Mouse (Mus musculus): ENCODE measurements at regions not wholly inside any gene's neighbourhood (a gene's known extent, or its start where the extent isn't known, plus 50 kb on each side); places are given as distances from the start of the nearest gene placed in this dataset.

- Histone ChIP-seq H3K27ac (ENCODE audit: insufficient read depth, low read depth, low read length, poor library complexity, severe bottlenecking) (no peak overlapping the region), H3K9ac (ENCODE audit: insufficient read depth, low read depth, low read length, poor library complexity, severe bottlenecking) (no peak overlapping the region), H3K9me3 (ENCODE audit: control insufficient read depth, insufficient read depth, low read depth, low read length) (no peaks in the 10 kb centered on the region), H3K36me3 (ENCODE audit: control insufficient read depth, insufficient read depth, low read length, poor library complexity, severe bottlenecking) (no peaks in the 10 kb centered on the region), H3K4me3 (ENCODE audit: insufficient read depth in 1 of 2, low read depth in 1 of 2, low read length in 2 of 2, poor library complexity in 1 of 2, severe bottlenecking in 1 of 2) (no peak overlapping the region), H3K4me1 (ENCODE audit: control insufficient read depth in 2 of 2, insufficient read depth in 2 of 2, low read length in 2 of 2, poor library complexity in 1 of 2) (no peaks in the 10 kb centered on the region)
- in situ Hi-C loops (cut with MboI; ENCODE audit: low sequenced_read_pairs in 2 of 2, unreplicated experiment in 2 of 2): no loop called here
- TF ChIP-seq HCFC1 (IDR thresholded peaks at IDR 0.05; ENCODE audit: borderline replicate concordance, insufficient read depth, low read length): no peak
- TF ChIP-seq CHD2 (IDR thresholded peaks at IDR 0.05; ENCODE audit: low read depth, low read length): no peak
- no peak for TF ChIP-seq ZNF384 (IDR thresholded peaks at IDR 0.05; ENCODE audit: low read depth, low read length)
- no peak for TF ChIP-seq MAFK (IDR thresholded peaks at IDR 0.05; ENCODE audit: insufficient read depth, low read depth, low read length)
- no peak for TF ChIP-seq ZC3H11A (IDR thresholded peaks at IDR 0.05; ENCODE audit: borderline replicate concordance, low read depth, low read length)
- DNase-seq (ENCODE audit: low read depth, low spot score): no peak
These were observed 315.2 kb downstream of the Fsip2 start for GRCm38 (mm10) chr2:83258613-83259012.

DNA sequence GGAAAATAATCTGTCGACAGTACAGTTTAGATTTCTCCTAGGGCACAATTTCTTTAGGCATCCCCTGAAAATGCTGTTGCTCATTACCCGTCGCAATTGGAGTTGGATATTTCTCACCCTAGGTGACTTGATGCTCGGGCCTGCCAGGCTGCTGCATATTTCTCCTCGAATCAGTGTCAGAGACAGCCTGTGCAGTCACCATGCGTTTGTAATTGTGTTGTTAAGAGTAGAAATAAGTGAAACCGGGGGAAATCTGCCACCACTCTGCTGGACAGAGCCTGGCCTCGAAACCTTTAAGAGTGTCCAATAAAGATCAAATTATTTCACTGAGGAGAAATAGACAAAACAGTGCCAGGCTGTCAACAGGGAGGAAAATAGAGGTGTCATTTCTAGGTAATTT, 340.7 kb upstream of the Zc3h15 start:
- Histone ChIP-seq H3K9ac (ENCODE audit: insufficient read depth, low read depth, low read length, poor library complexity, severe bottlenecking) (no peak overlapping the region), H3K4me1 (ENCODE audit: control insufficient read depth in 2 of 2, insufficient read depth in 2 of 2, low read length in 2 of 2, poor library complexity in 1 of 2) (no peaks in the 10 kb centered on the region), H3K36me3 (ENCODE audit: control insufficient read depth, insufficient read depth, low read length, poor library complexity, severe bottlenecking) (no peaks in the 10 kb centered on the region), H3K27ac (ENCODE audit: insufficient read depth, low read depth, low read length, poor library complexity, severe bottlenecking) (no peak overlapping the region), H3K9me3 (ENCODE audit: control insufficient read depth, insufficient read depth, low read depth, low read length) (no peaks in the 10 kb centered on the region), H3K4me3 (ENCODE audit: insufficient read depth in 1 of 2, low read depth in 1 of 2, low read length in 2 of 2, poor library complexity in 1 of 2, severe bottlenecking in 1 of 2) (no peak overlapping the region)
- in situ Hi-C loops (cut with MboI; ENCODE audit: low sequenced_read_pairs in 2 of 2, unreplicated experiment in 2 of 2): no loop called here
- TF ChIP-seq MAFK (IDR thresholded peaks at IDR 0.05; ENCODE audit: insufficient read depth, low read depth, low read length): no peak
- DNase-seq (ENCODE audit: low read depth, low spot score): no peak

- TF ChIP-seq ZNF384 (IDR thresholded peaks at IDR 0.05; ENCODE audit: low read depth, low read length) (no peak), CHD2 (IDR thresholded peaks at IDR 0.05; ENCODE audit: low read depth, low read length) (no peak), HCFC1 (IDR thresholded peaks at IDR 0.05; ENCODE audit: borderline replicate concordance, insufficient read depth, low read length) (no peak), MAFK (IDR thresholded peaks at IDR 0.05; ENCODE audit: insufficient read depth, low read depth, low read length) (no peak)
- DNase-seq (ENCODE audit: low read depth, low spot score): no peak
- no peak overlapping the region for H3K27ac ChIP-seq (ENCODE audit: insufficient read depth, low read depth, low read length, poor library complexity, severe bottlenecking)
- in situ Hi-C loops (cut with MboI; ENCODE audit: low sequenced_read_pairs in 2 of 2, unreplicated experiment in 2 of 2): loop anchor here in 1 of 2 experiments (10.0 kb wide), 1 partner anchor 317 kb away; no protein-coding TSS in a partner anchor
- H3K36me3 ChIP-seq (ENCODE audit: control insufficient read depth, insufficient read depth, low read length, poor library complexity, severe bottlenecking): no peaks in the 10 kb centered on the region
- no peaks in the 10 kb centered on the region for H3K9me3 ChIP-seq (ENCODE audit: control insufficient read depth, insufficient read depth, low read depth, low read length)
- H3K4me3 ChIP-seq (ENCODE audit: insufficient read depth in 1 of 2, low read depth in 1 of 2, low read length in 2 of 2, poor library complexity in 1 of 2, severe bottlenecking in 1 of 2): no peak overlapping the region
- H3K4me1 ChIP-seq (ENCODE audit: control insufficient read depth in 2 of 2, insufficient read depth in 2 of 2, low read length in 2 of 2, poor library complexity in 1 of 2): no peaks in the 10 kb centered on the region
- no peak overlapping the region for H3K9ac ChIP-seq (ENCODE audit: insufficient read depth, low read depth, low read length, poor library complexity, severe bottlenecking)
These were observed 312.0 kb upstream of the Zc3h15 start for GRCm38 (mm10) chr2:83332056-83332769.

DNA sequence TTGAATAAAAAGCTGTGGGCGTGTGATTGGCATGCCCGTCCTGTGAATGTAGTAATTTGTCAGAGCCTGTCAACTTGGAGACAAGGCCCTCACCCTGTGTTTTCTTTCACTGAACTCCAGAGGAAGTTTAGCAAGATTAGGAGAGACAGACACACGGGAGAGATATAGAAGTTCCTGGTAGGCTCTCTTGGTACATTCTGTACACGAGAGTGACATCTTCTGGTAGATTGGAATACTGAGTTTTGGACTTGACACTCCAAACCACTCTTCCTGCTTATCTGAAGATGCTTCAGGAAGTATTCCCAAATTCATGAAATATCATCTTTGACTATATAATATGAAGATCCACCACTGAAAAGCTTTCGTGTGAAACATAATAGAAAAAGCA, 311.5 kb upstream of the Zc3h15 start:
- no peak for DNase-seq (ENCODE audit: low read depth, low spot score)
- Histone ChIP-seq H3K27ac (ENCODE audit: insufficient read depth, low read depth, low read length, poor library complexity, severe bottlenecking) (no peak overlapping the region), H3K4me3 (ENCODE audit: insufficient read depth in 1 of 2, low read depth in 1 of 2, low read length in 2 of 2, poor library complexity in 1 of 2, severe bottlenecking in 1 of 2) (no peak overlapping the region), H3K9ac (ENCODE audit: insufficient read depth, low read depth, low read length, poor library complexity, severe bottlenecking) (no peak overlapping the region), H3K4me1 (ENCODE audit: control insufficient read depth in 2 of 2, insufficient read depth in 2 of 2, low read length in 2 of 2, poor library complexity in 1 of 2) (no peaks in the 10 kb centered on the region), H3K9me3 (ENCODE audit: control insufficient read depth, insufficient read depth, low read depth, low read length) (no peaks in the 10 kb centered on the region), H3K36me3 (ENCODE audit: control insufficient read depth, insufficient read depth, low read length, poor library complexity, severe bottlenecking) (no peaks in the 10 kb centered on the region)
- no peak for TF ChIP-seq MAFK (IDR thresholded peaks at IDR 0.05; ENCODE audit: insufficient read depth, low read depth, low read length)
- TF ChIP-seq HCFC1 (IDR thresholded peaks at IDR 0.05; ENCODE audit: borderline replicate concordance, insufficient read depth, low read length): no peak
- no peak for TF ChIP-seq CHD2 (IDR thresholded peaks at IDR 0.05; ENCODE audit: low read depth, low read length)
- TF ChIP-seq ZNF384 (IDR thresholded peaks at IDR 0.05; ENCODE audit: low read depth, low read length): no peak
- TF ChIP-seq ZC3H11A (IDR thresholded peaks at IDR 0.05; ENCODE audit: borderline replicate concordance, low read depth, low read length): no peak
- in situ Hi-C loops (cut with MboI; ENCODE audit: low sequenced_read_pairs in 2 of 2, unreplicated experiment in 2 of 2): loop anchor here in 1 of 2 experiments (10.0 kb wide), 1 partner anchor 318 kb away; no protein-coding TSS in a partner anchor

DNA sequence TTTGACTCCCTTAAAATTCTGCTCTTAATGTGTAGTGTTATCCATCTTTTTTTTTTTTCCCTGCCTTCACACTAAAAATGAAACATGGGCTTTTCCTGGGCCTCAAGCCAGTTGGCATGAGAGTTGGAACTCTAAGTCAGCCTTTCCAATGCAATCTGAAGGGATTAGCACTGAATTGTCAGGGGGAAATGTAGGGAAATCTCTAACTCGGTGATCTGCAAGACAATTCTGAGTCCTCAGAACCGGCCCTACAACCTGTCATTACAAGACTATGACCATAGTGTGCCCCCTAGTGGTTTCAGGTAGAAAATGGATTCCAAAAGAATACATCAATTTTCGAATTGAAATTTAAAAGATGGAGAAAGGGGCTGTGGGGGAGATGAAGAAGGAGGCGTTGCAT, 306.9 kb upstream of the Zc3h15 start:
- TF ChIP-seq ZNF384 (IDR thresholded peaks at IDR 0.05; ENCODE audit: low read depth, low read length): no peak
- TF ChIP-seq HCFC1 (IDR thresholded peaks at IDR 0.05; ENCODE audit: borderline replicate concordance, insufficient read depth, low read length): no peak
- TF ChIP-seq CHD2 (IDR thresholded peaks at IDR 0.05; ENCODE audit: low read depth, low read length): no peak
- no peak for TF ChIP-seq ZC3H11A (IDR thresholded peaks at IDR 0.05; ENCODE audit: borderline replicate concordance, low read depth, low read length)
- TF ChIP-seq MAFK (IDR thresholded peaks at IDR 0.05; ENCODE audit: insufficient read depth, low read depth, low read length): no peak
- Histone ChIP-seq H3K4me3 (ENCODE audit: insufficient read depth in 1 of 2, low read depth in 1 of 2, low read length in 2 of 2, poor library complexity in 1 of 2, severe bottlenecking in 1 of 2) (no peak overlapping the region), H3K27ac (ENCODE audit: insufficient read depth, low read depth, low read length, poor library complexity, severe bottlenecking) (no peak overlapping the region), H3K9ac (ENCODE audit: insufficient read depth, low read depth, low read length, poor library complexity, severe bottlenecking) (no peak overlapping the region), H3K4me1 (ENCODE audit: control insufficient read depth in 2 of 2, insufficient read depth in 2 of 2, low read length in 2 of 2, poor library complexity in 1 of 2) (no peaks in the 10 kb centered on the region), H3K36me3 (ENCODE audit: control insufficient read depth, insufficient read depth, low read length, poor library complexity, severe bottlenecking) (no peaks in the 10 kb centered on the region), H3K9me3 (ENCODE audit: control insufficient read depth, insufficient read depth, low read depth, low read length) (no peaks in the 10 kb centered on the region)
- in situ Hi-C loops (cut with MboI; ENCODE audit: low sequenced_read_pairs in 2 of 2, unreplicated experiment in 2 of 2): loop anchor here in 1 of 2 experiments (10.0 kb wide), 1 partner anchor 323 kb away; no protein-coding TSS in a partner anchor
- DNase-seq (ENCODE audit: low read depth, low spot score): peak; percentile 22
